Mouse (Mus musculus): Measurements from ENCODE around the gene Trpm1. TPM values are rescaled to one million over a fixed set of nuclear protein-coding genes. Genes with fewer than 3 reads are reported as not detected.
A peak's percentile ranks its signal among the peaks of the same experiment; 100 is the strongest.

Gene Trpm1
- polyA plus RNA-seq, 1 experiment from 2014 or later: 16.1 TPM

DNA sequence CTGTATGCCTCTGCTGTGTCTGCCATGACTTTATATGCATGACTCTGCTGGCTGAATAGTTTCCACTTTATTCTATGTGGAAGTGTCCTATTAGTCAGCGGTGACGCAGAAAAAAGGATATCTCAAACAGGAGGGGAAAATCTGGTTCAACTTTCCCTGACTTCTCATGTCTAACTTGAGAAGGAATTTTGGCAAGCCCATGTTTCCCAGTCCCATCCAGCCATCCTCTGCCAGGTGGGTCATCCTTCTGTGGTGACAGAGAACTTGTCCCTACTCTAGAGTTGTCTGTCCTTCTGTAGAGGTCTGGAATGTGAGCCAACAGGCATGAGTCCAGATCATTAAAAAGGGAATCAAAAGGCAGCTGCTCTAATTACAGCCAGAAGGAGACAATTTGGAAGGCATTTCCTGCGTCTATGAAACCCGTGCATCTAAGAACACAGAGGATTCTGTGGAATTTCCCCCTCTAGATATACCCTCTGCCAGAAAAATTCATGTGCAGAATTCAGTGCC is 86.2 kb downstream of the Trpm1 start:
- Histone ChIP-seq H3K36me3 (replicated peaks; ENCODE audit: control insufficient read depth, insufficient read depth, low read depth, low read length) (no peaks in the 10 kb centered on the region), H3K27ac (replicated peaks; ENCODE audit: low read depth, low read length) (no peak overlapping the region), H3K9ac (replicated peaks; ENCODE audit: low read length) (no peak overlapping the region), H3K9me3 (replicated peaks; ENCODE audit: control insufficient read depth, low read length) (no peaks in the 10 kb centered on the region), H3K4me2 (ENCODE audit: low read depth, low read length) (no peak overlapping the region), H3K4me1 (ENCODE audit: control insufficient read depth, insufficient read depth, low read length) (no peaks in the 10 kb centered on the region; the same call in 1 of the 2 replicates), H3K27me3 (ENCODE audit: control insufficient read depth, insufficient read depth, low read length) (no peaks in the 10 kb centered on the region), H3K4me3 (ENCODE audit: low read depth, low read length) (no peak overlapping the region)
- 46% methylated on average over 4 of the region's 4 CpGs for WGBS
- ATAC-seq (replicated peaks; ENCODE audit: insufficient number of reproducible peaks, low FRiP score, low TSS enrichment, low read depth) (no peak), DNase-seq (ENCODE audit: low spot score) (peak; percentile 28)

GRCm38 (mm10) chr7:64242424-64242823 is 88.8 kb downstream of the Trpm1 start:
- DNase-seq (ENCODE audit: low spot score): no peak
- H3K4me3 ChIP-seq (ENCODE audit: low read depth, low read length): no peak overlapping the region
- H3K36me3 ChIP-seq (replicated peaks; ENCODE audit: control insufficient read depth, insufficient read depth, low read depth, low read length): no peaks in the 10 kb centered on the region

DNA sequence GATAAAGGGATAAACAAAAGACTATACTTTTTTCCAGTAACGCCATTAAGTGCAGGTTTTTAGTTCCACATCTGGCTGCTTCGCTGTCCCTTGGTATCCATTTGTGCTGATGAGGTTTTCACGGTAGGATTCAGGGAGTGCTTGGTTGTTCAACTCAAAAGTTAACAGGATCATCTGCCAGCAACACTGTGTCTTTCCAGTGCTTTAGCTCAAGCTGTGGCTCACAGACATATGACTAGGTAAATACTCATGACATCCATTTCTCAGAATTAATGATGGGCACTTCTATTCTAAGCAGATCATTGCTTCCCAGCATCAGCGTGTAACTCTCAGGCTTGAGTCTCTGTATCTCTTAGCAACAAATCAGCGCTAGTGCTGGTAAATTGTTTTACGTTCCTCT is 90.7 kb downstream of the Trpm1 start:
- 88% methylated on average over 6 of the region's 6 CpGs for WGBS
- ATAC-seq (replicated peaks; ENCODE audit: insufficient number of reproducible peaks, low FRiP score, low TSS enrichment, low read depth): no peak
- Histone ChIP-seq H3K4me3 (ENCODE audit: low read depth, low read length) (no peak overlapping the region), H3K9me3 (replicated peaks; ENCODE audit: control insufficient read depth, low read length) (no peaks in the 10 kb centered on the region), H3K27ac (replicated peaks; ENCODE audit: low read depth, low read length) (no peak overlapping the region), H3K4me1 (ENCODE audit: control insufficient read depth, insufficient read depth, low read length) (no peaks in the 10 kb centered on the region), H3K27me3 (ENCODE audit: control insufficient read depth, insufficient read depth, low read length) (no peaks in the 10 kb centered on the region), H3K9ac (replicated peaks; ENCODE audit: low read length) (no peak overlapping the region), H3K4me2 (ENCODE audit: low read depth, low read length) (no peak overlapping the region), H3K36me3 (replicated peaks; ENCODE audit: control insufficient read depth, insufficient read depth, low read depth, low read length) (no peaks in the 10 kb centered on the region)
- no peak for DNase-seq (ENCODE audit: low spot score)

More at GRCm38 (mm10) chr7:64242424-64242823, 88.8 kb downstream of the Trpm1 start:
- Histone ChIP-seq H3K4me2 (ENCODE audit: low read depth, low read length) (no peak overlapping the region), H3K9ac (replicated peaks; ENCODE audit: low read length) (no peak overlapping the region), H3K27me3 (ENCODE audit: control insufficient read depth, insufficient read depth, low read length) (no peaks in the 10 kb centered on the region), H3K9me3 (replicated peaks; ENCODE audit: control insufficient read depth, low read length) (no peaks in the 10 kb centered on the region), H3K27ac (replicated peaks; ENCODE audit: low read depth, low read length) (no peak overlapping the region), H3K4me1 (ENCODE audit: control insufficient read depth, insufficient read depth, low read length) (no peaks in the 10 kb centered on the region)
- WGBS: 62% methylated on average over 4 of the region's 4 CpGs
- ATAC-seq (replicated peaks; ENCODE audit: insufficient number of reproducible peaks, low FRiP score, low TSS enrichment, low read depth): no peak

DNA sequence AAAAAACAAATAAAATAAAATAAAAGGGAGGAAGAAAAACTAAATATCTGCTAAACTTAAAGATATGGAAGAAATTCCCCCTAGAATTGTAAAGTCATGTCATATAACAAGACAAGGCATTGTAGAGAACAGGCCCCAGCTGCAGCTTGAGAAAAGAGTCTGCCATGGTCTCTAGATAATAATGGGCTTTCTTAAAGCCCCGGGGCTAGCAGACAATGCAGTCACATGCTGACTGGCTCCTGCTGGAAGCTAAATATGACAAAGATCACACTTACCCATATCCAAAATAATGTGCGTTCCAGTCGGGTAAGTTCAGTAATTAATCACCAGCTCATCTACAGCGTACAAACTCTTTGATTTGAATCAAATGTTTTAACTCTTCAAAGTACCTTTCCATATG is 93.1 kb downstream of the Trpm1 start:
- no peak for DNase-seq (ENCODE audit: low spot score)

DNA sequence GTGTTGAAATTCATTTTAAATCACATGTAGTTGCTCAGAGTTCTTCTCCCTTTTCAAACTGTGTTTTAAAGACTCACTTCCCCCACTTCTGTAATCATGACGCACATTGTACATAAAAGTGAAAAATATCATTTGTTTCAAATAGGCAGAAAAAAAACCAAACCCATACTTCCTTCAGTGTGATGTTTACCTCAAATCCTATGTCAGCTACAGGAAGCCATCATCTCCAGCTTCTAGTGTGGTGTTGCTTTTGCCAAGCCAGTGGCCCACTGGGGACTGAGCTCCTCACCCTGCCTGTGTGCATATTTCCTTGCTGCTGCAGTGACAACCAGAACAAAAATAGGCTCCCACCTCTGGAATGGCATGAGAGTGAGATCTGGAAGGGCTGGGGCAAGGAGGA is 94.7 kb downstream of the Trpm1 start:
- WGBS: 89% methylated on average over 1 of the region's 1 CpGs
- DNase-seq (ENCODE audit: low spot score) (no peak), ATAC-seq (replicated peaks; ENCODE audit: insufficient number of reproducible peaks, low FRiP score, low TSS enrichment, low read depth) (no peak)
- Histone ChIP-seq H3K27ac (replicated peaks; ENCODE audit: low read depth, low read length) (no peak overlapping the region), H3K4me3 (ENCODE audit: low read depth, low read length) (no peak overlapping the region), H3K4me2 (ENCODE audit: low read depth, low read length) (no peak overlapping the region), H3K9ac (replicated peaks; ENCODE audit: low read length) (no peak overlapping the region), H3K4me1 (ENCODE audit: control insufficient read depth, insufficient read depth, low read length) (no peaks in the 10 kb centered on the region), H3K36me3 (replicated peaks; ENCODE audit: control insufficient read depth, insufficient read depth, low read depth, low read length) (no peaks in the 10 kb centered on the region), H3K27me3 (ENCODE audit: control insufficient read depth, insufficient read depth, low read length) (no peaks in the 10 kb centered on the region), H3K9me3 (replicated peaks; ENCODE audit: control insufficient read depth, low read length) (no peaks in the 10 kb centered on the region)

More for the DNA sequence above, 93.1 kb downstream of the Trpm1 start:
- WGBS: 73% methylated on average over 4 of the region's 4 CpGs
- Histone ChIP-seq H3K4me2 (ENCODE audit: low read depth, low read length) (no peak overlapping the region), H3K9me3 (replicated peaks; ENCODE audit: control insufficient read depth, low read length) (no peaks in the 10 kb centered on the region), H3K4me1 (ENCODE audit: control insufficient read depth, insufficient read depth, low read length) (no peaks in the 10 kb centered on the region), H3K9ac (replicated peaks; ENCODE audit: low read length) (no peak overlapping the region), H3K27me3 (ENCODE audit: control insufficient read depth, insufficient read depth, low read length) (no peaks in the 10 kb centered on the region), H3K27ac (replicated peaks; ENCODE audit: low read depth, low read length) (no peak overlapping the region), H3K36me3 (replicated peaks; ENCODE audit: control insufficient read depth, insufficient read depth, low read depth, low read length) (no peaks in the 10 kb centered on the region), H3K4me3 (ENCODE audit: low read depth, low read length) (no peak overlapping the region)
- ATAC-seq (replicated peaks; ENCODE audit: insufficient number of reproducible peaks, low FRiP score, low TSS enrichment, low read depth): no peak

DNA sequence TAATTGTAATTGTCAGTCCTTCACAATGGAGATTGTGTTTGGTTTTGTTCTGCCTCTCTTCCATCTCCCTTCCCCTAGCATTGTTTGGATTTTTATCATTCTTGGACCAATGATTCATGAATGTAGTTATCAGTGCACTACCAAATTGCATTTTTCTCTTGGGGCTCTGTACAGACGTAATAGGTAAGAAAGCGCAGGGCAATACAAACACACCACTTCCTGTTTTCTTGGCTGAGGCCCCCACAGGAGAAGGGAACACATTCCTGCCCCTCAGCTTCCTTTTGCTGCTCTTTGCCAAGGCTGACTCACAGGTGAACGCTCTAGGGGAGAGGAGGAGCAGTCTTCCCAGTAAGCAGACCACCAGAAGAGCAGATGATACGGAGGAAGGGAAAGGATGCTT is 96.1 kb downstream of the Trpm1 start:
- no peak overlapping the region for H3K27ac ChIP-seq (replicated peaks; ENCODE audit: low read depth, low read length)
- H3K4me3 ChIP-seq (ENCODE audit: low read depth, low read length): no peak overlapping the region
- no peak overlapping the region for H3K4me2 ChIP-seq (ENCODE audit: low read depth, low read length)
- H3K9ac ChIP-seq (replicated peaks; ENCODE audit: low read length): no peak overlapping the region
- DNase-seq (ENCODE audit: low spot score) (no peak), ATAC-seq (replicated peaks; ENCODE audit: insufficient number of reproducible peaks, low FRiP score, low TSS enrichment, low read depth) (no peak)
- H3K4me1 ChIP-seq (ENCODE audit: control insufficient read depth, insufficient read depth, low read length): no peaks in the 10 kb centered on the region
- 39% methylated on average over 4 of the region's 4 CpGs for WGBS
- H3K36me3 ChIP-seq (replicated peaks; ENCODE audit: control insufficient read depth, insufficient read depth, low read depth, low read length): no peaks in the 10 kb centered on the region
- no peaks in the 10 kb centered on the region; the same call in 1 of the 2 replicates for H3K9me3 ChIP-seq (replicated peaks; ENCODE audit: control insufficient read depth, low read length)
- no peaks in the 10 kb centered on the region for H3K27me3 ChIP-seq (ENCODE audit: control insufficient read depth, insufficient read depth, low read length)

GRCm38 (mm10) chr7:64250417-64250816 is 96.8 kb downstream of the Trpm1 start:
- Histone ChIP-seq H3K4me1 (ENCODE audit: control insufficient read depth, insufficient read depth, low read length) (no peaks in the 10 kb centered on the region), H3K36me3 (replicated peaks; ENCODE audit: control insufficient read depth, insufficient read depth, low read depth, low read length) (no peaks in the 10 kb centered on the region), H3K4me3 (ENCODE audit: low read depth, low read length) (no peak overlapping the region), H3K27ac (replicated peaks; ENCODE audit: low read depth, low read length) (no peak overlapping the region), H3K9ac (replicated peaks; ENCODE audit: low read length) (no peak overlapping the region), H3K9me3 (replicated peaks; ENCODE audit: control insufficient read depth, low read length) (no peaks in the 10 kb centered on the region; the same call in 1 of the 2 replicates), H3K4me2 (ENCODE audit: low read depth, low read length) (no peak overlapping the region), H3K27me3 (ENCODE audit: control insufficient read depth, insufficient read depth, low read length) (no peaks in the 10 kb centered on the region)
- 90% methylated on average over 7 of the region's 7 CpGs for WGBS
- ATAC-seq (replicated peaks; ENCODE audit: insufficient number of reproducible peaks, low FRiP score, low TSS enrichment, low read depth) (no peak), DNase-seq (ENCODE audit: low spot score) (no peak)

- Histone ChIP-seq H3K4me3 (ENCODE audit: low read depth, low read length) (no peak overlapping the region), H3K9me3 (replicated peaks; ENCODE audit: control insufficient read depth, low read length) (no peaks in the 10 kb centered on the region; the same call in 1 of the 2 replicates), H3K9ac (replicated peaks; ENCODE audit: low read length) (no peak overlapping the region), H3K36me3 (replicated peaks; ENCODE audit: control insufficient read depth, insufficient read depth, low read depth, low read length) (no peaks in the 10 kb centered on the region), H3K27me3 (ENCODE audit: control insufficient read depth, insufficient read depth, low read length) (no peaks in the 10 kb centered on the region), H3K27ac (replicated peaks; ENCODE audit: low read depth, low read length) (no peak overlapping the region), H3K4me1 (ENCODE audit: control insufficient read depth, insufficient read depth, low read length) (no peaks in the 10 kb centered on the region), H3K4me2 (ENCODE audit: low read depth, low read length) (no peak overlapping the region)
- ATAC-seq (replicated peaks; ENCODE audit: insufficient number of reproducible peaks, low FRiP score, low TSS enrichment, low read depth): no peak
- WGBS: 94% methylated on average over 3 of the region's 3 CpGs
- no peak for DNase-seq (ENCODE audit: low spot score)
These were observed 100.1 kb downstream of the Trpm1 start for GRCm38 (mm10) chr7:64253736-64254135.
